Mouse (Mus musculus) heart, embryonic 11.5 days (tissue): ENCODE measurements around the gene Ube3b. TPM values are rescaled to one million over a fixed set of nuclear protein-coding genes. Genes with fewer than 3 reads are reported as not detected.

Experiments
- ATAC-seq: fragments of 200-750 bp; cut with Nextera tagmentation; replicated peaks from 2 replicates; pipeline ENCODE4 v1.8.0; 2017; ENCODE audit warnings: moderate library complexity; ENCODE audit not compliant: insufficient number of reproducible peaks, low FRiP score, low TSS enrichment
- H3K27ac ChIP-seq: fragments of 300-500 bp; sonication (generic); 2 replicates; pipeline ENCODE4 v1.5.1; 2014; ENCODE audit warnings: mild to moderate bottlenecking, low read depth, low read length
- H3K27me3 ChIP-seq: fragments of 300-500 bp; sonication (generic); 2 replicates; pipeline ENCODE4 v1.6.1; 2014; ENCODE audit warnings: mild to moderate bottlenecking, low read length, mixed read lengths; ENCODE audit not compliant: control insufficient read depth, insufficient read depth
- H3K36me3 ChIP-seq: fragments of 300-500 bp; sonication (generic); 2 replicates; pipeline ENCODE4 v1.6.1; 2014; ENCODE audit warnings: mild to moderate bottlenecking, low read length, moderate library complexity, mixed read lengths; ENCODE audit not compliant: control insufficient read depth, insufficient read depth
- H3K4me1 ChIP-seq: fragments of 300-500 bp; sonication (generic); 2 replicates; pipeline ENCODE4 v1.6.1; 2014; ENCODE audit warnings: low read length; ENCODE audit not compliant: control insufficient read depth, insufficient read depth
- H3K4me2 ChIP-seq: fragments of 300-500 bp; sonication (generic); 2 replicates; pipeline ENCODE4 v1.6.1; 2014; ENCODE audit warnings: mild to moderate bottlenecking, moderate library complexity
- H3K4me3 ChIP-seq: fragments of 300-500 bp; sonication (generic); 2 replicates; pipeline ENCODE4 v1.5.1; 2014; ENCODE audit warnings: low read depth, low read length
- H3K9ac ChIP-seq: fragments of 300-500 bp; sonication (generic); 2 replicates; pipeline ENCODE4 v1.6.1; 2014; ENCODE audit warnings: mild to moderate bottlenecking, low read depth, low read length, moderate library complexity
- H3K9me3 ChIP-seq: fragments of 300-500 bp; sonication (generic); replicated peaks from 2 replicates; pipeline ENCODE4 v1.6.1; 2016; ENCODE audit warnings: low read length; ENCODE audit not compliant: control insufficient read depth
- WGBS: fragments of 180-500 bp; shearing (Covaris S2); extraction: QIAGEN DNeasy Blood & Tissue Kit; methylation state at CpG from one replicate; pipeline ENCODE4 v1.1.7; 2014; ENCODE audit not compliant: insufficient replicate concordance; 5-methylcytosine and 5-hydroxymethylcytosine counted together
- polyA plus RNA-seq: library from polyadenylated mRNA; unstranded; fragments of >200 nt; fragmentation: Nextera tagmentation; extraction: Ambion mirVana; gene quantifications from 2 replicates; pipeline ENCODE4 v1.2.1, GENCODE M21; 2014

Ube3b gene
- 43.0 and 54.7 TPM in 2 replicates for polyA plus RNA-seq

- peak within 1 kb of the TSS; percentile 92 for H3K27ac ChIP-seq
- no peaks in the 10 kb centered on the region for H3K27me3 ChIP-seq
- H3K4me3 ChIP-seq, result peak within 1 kb of the TSS; percentile 89
- peaks cover 44% of the 10 kb centered on the region for H3K4me1 ChIP-seq
- H3K36me3 ChIP-seq, result peaks cover 7% of the 10 kb centered on the region
- WGBS, result under 1% methylated on average over 65 of the region's 74 CpGs
- peak; percentile 92 for ATAC-seq
- peak within 1 kb of the TSS; percentile 97 for H3K9ac ChIP-seq
- H3K4me2 ChIP-seq, result peak within 1 kb of the TSS; percentile 90
- H3K9me3 ChIP-seq, result no peaks in the 10 kb centered on the region
Observed at GRCm38 (mm10) chr5:114380209-114381012, at the start of gene Ube3b, which contains the start of gene Kctd10. Ube3b (plus strand) TSS chr5:114380607. Kctd10 (minus strand) TSS chr5:114380508.

- 64% methylated on average over 5 of the region's 5 CpGs for WGBS
- H3K27ac ChIP-seq, result no peak overlapping the region
- H3K4me3 ChIP-seq, result no peak overlapping the region
- no peaks in the 10 kb centered on the region for H3K9me3 ChIP-seq
- H3K27me3 ChIP-seq, result no peaks in the 10 kb centered on the region
- H3K4me2 ChIP-seq, result no peak overlapping the region
- no peaks in the 10 kb centered on the region for H3K36me3 ChIP-seq
- no peak for ATAC-seq
- H3K4me1 ChIP-seq, result no peaks in the 10 kb centered on the region
- H3K9ac ChIP-seq, result no peak overlapping the region
Observed at GRCm38 (mm10) chr5:114342996-114343395, 37.4 kb upstream of the Ube3b start.

- Histone ChIP-seq H3K4me1 (no peaks in the 10 kb centered on the region), H3K9me3 (no peaks in the 10 kb centered on the region), H3K27ac (no peak overlapping the region), H3K36me3 (no peaks in the 10 kb centered on the region), H3K27me3 (no peaks in the 10 kb centered on the region), H3K4me3 (no peak overlapping the region), H3K4me2 (no peak overlapping the region), H3K9ac (no peak overlapping the region)
- WGBS, result 82% methylated on average over 7 of the region's 7 CpGs
- no peak for ATAC-seq
Observed at GRCm38 (mm10) chr5:114343612-114344011, 36.8 kb upstream of the Ube3b start.

DNA sequence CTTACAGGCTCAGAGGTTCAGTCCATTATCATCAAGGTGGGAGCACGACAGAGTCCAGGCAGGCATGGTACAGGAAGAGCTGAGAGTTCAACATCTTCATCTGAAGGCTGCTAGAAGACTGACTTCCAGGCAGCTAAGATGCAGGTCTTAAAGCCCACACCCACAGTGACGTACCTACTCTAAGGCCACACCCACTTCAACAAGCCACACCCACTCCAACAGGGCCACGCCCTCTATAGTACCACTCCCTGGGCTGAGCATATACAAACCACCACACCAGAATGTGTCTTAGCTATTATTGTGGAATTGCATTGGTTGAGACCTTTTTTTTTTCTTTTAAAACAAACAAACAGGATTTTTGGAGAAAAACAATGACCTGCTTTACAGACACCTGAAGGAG, 34.9 kb upstream of the Ube3b start:
- H3K36me3 ChIP-seq, result no peaks in the 10 kb centered on the region
- H3K27me3 ChIP-seq, result peaks cover 4% of the 10 kb centered on the region; the same call in 1 of the 2 replicates
- no peaks in the 10 kb centered on the region for H3K9me3 ChIP-seq
- WGBS, result 59% methylated on average over 3 of the region's 3 CpGs
- no peak overlapping the region for H3K27ac ChIP-seq
- H3K4me3 ChIP-seq, result no peak overlapping the region
- H3K9ac ChIP-seq, result no peak overlapping the region
- ATAC-seq, result no peak
- no peaks in the 10 kb centered on the region for H3K4me1 ChIP-seq
- H3K4me2 ChIP-seq, result no peak overlapping the region

DNA sequence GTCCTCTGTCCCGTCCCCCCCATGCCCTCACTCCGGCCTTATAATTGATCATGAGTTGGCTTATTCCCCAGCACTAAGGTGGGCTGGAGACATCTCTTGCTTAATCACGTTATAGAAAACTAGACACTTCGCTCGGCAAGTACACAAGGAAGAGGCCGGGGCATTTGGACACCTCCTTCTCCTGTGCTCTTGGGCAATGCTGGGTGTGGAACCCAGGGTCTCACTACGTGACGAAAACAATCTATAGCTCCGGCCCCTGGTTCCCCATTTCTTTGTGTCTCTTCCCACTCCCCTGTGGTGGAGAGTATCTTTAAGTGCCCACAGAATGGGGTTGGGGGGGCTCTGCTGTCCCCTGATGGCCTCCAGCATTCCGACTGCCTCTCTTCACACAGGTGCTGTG, 33.4 kb upstream of the Ube3b start:
- ATAC-seq, result no peak
- no peaks in the 10 kb centered on the region for H3K36me3 ChIP-seq
- no peaks in the 10 kb centered on the region for H3K9me3 ChIP-seq
- no peak overlapping the region for H3K27ac ChIP-seq
- no peak overlapping the region for H3K9ac ChIP-seq
- no peak overlapping the region for H3K4me3 ChIP-seq
- H3K4me1 ChIP-seq, result no peaks in the 10 kb centered on the region
- H3K27me3 ChIP-seq, result peaks cover 4% of the 10 kb centered on the region; the same call in 1 of the 2 replicates
- H3K4me2 ChIP-seq, result no peak overlapping the region
- WGBS, result 81% methylated on average over 10 of the region's 10 CpGs

GRCm38 (mm10) chr5:114351490-114351889, 28.9 kb upstream of the Ube3b start:
- H3K27me3 ChIP-seq, result peaks cover 4% of the 10 kb centered on the region; the same call in 1 of the 2 replicates
- 51% methylated on average over 10 of the region's 10 CpGs for WGBS
- H3K36me3 ChIP-seq, result no peaks in the 10 kb centered on the region
- H3K4me3 ChIP-seq, result no peak overlapping the region
- ATAC-seq, result no peak
- no peaks in the 10 kb centered on the region for H3K4me1 ChIP-seq
- no peak overlapping the region for H3K27ac ChIP-seq
- H3K9me3 ChIP-seq, result no peaks in the 10 kb centered on the region
- no peak overlapping the region for H3K9ac ChIP-seq
- no peak overlapping the region for H3K4me2 ChIP-seq

GRCm38 (mm10) chr5:114356250-114356935, 24.0 kb upstream of the Ube3b start:
- Histone ChIP-seq H3K9ac (peak overlapping the region; percentile 56; the same call in 1 of the 2 replicates), H3K4me3 (no peak overlapping the region), H3K9me3 (no peaks in the 10 kb centered on the region), H3K4me2 (peak overlapping the region; percentile 53), H3K36me3 (no peaks in the 10 kb centered on the region), H3K4me1 (peaks cover 3% of the 10 kb centered on the region; the same call in 1 of the 2 replicates), H3K27me3 (no peaks in the 10 kb centered on the region), H3K27ac (peak overlapping the region; percentile 35; the same call in 1 of the 2 replicates)
- ATAC-seq, result peak; percentile 62; the same call in 1 of the 2 replicates
- 30% methylated on average over 7 of the region's 7 CpGs for WGBS

DNA sequence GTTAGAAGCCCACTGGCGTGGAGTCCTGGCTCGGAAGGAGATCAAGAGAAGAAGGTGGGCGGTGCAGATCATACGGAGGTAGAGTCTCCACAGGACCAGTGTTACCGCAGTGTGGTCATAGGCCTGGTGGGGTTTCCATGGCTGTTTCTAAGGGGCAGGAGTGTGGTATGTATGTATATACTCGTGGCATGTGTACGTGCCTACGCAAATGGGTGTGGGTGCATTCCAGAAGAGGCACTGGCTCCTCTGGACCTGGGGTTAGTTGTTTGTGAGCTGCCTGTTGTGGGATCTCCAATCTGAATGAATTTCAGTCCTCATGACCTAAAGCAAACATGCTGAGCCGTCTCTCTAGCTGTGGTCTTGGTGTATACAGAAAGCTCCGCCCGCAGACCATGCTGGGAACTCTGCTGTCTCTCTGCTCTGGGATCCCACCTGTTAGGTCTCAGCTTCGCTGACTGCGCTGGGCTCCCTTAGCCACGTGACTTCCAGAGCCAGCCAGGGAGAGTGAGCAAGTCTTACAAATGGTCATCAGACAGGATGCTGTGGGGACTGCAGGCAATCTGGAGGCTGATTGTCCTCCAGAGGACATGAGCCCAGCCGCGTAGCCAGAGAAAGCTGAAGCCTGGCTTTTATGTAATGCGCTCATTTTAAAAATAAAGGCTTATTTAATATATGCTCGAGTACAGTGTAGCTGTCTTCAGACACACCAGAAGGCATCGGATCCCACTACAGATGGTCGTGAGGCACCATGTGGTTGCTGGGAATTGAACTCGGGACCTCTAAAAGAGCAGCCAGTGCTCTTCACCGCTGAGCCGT, 23.3 kb upstream of the Ube3b start:
- WGBS, result 48% methylated on average over 23 of the region's 23 CpGs
- no peaks in the 10 kb centered on the region for H3K27me3 ChIP-seq
- H3K9me3 ChIP-seq, result no peaks in the 10 kb centered on the region
- peak; percentile 46; the same call in 1 of the 2 replicates for ATAC-seq
- H3K4me3 ChIP-seq, result no peak overlapping the region
- H3K4me1 ChIP-seq, result peaks cover 3% of the 10 kb centered on the region; the same call in 1 of the 2 replicates
- peak overlapping the region; percentile 35; the same call in 1 of the 2 replicates for H3K27ac ChIP-seq
- 0 out of 2 replicates have a peak, but pooled peaks cover 5% of the 10 kb centered on the region for H3K36me3 ChIP-seq
- H3K9ac ChIP-seq, result peak overlapping the region; percentile 56; the same call in 1 of the 2 replicates
- peak overlapping the region; percentile 53 for H3K4me2 ChIP-seq
